Mouse (Mus musculus) testis, postnatal 14 days (tissue): Measurements from ENCODE around the gene Fmo6.
A peak's percentile ranks its signal among the peaks of the same experiment; 100 is the strongest.

ENCODE experiments used
- DNase-seq: peaks from one replicate; pipeline ENCODE4 v3.0.0; 2021; ENCODE audit warnings: low spot score

Gene Fmo6

DNA sequence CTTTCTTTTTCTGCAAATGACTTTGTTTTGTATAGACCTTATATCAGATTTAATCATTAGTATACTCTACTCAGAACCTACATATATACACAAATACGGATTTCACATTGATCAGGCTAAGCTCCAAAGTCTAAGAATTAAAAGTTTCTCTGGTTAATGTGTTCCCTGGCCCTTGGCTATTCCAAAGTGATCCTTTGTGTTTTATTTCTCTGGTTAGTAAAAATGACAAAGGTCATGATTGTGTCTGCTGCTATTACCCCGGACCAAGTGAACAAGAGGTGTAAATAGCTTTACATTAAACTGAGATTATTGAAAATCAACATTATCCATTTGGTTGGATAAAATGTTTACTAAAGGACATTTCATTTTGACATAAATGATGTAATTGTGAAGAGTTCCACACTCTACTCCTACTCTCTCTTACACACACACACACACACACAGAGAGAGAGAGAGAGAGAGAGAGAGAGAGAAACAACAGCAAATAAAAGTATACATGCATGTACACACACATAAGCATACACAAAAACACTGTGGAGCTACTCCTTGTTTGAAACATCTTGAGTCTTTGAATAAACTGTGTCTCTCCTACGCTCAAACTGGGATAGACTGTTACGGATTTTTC is 22.3 kb downstream of the Fmo6 start:
- DNase-seq: no peak

- DNase-seq: no peak
Measured at GRCm38 (mm10) chr1:162912085-162912484, 25.2 kb downstream of the Fmo6 start.

GRCm38 (mm10) chr1:162901879-162902278 is 35.4 kb downstream of the Fmo6 start:
- DNase-seq: no peak

- DNase-seq: peak; percentile 19
Measured at GRCm38 (mm10) chr1:162897838-162898811, 39.2 kb downstream of the Fmo6 start, which contains the start of gene Fmo2. TSS of gene Fmo2 (minus strand) at chr1:162898726.

DNA sequence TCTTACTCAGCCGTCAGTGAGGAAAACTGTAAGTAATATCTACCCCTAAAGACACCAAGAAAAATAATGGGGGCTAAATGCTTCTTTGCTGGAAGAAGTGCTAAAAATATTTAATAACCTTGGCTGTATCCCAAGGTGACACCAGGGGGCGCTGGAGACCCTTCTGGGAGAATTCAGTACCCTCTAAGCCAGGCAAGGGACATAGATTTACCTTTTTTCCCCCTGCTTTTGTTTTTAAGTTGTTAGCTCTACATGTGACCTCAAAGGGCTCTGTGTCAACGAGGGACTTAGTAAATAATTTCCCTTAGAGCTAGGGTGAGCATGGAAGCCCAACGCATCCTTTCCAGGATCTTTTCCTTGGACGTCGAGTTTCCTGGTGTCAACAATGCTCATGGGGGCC is 41.4 kb downstream of the Fmo6 start:
- DNase-seq: no peak

DNA sequence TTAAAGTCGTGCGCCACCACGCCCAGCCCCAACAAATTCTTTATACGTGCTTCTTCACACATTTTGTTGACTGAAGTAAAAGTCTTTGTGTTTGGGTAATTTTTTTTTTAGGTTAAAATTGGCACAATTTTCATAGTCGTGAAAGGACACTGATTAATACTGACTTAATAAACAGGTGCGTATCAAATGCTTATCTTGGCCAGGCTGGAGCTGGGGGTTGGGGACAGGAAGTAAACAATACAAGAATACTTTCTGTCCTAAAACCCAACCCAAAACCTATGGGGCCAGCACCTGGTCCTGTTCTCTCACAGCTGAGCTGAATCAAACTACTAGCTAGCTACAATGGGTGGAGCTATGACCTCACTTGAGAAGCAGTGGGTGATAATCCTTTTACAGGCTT is 44.3 kb downstream of the Fmo6 start:
- DNase-seq: no peak

DNA sequence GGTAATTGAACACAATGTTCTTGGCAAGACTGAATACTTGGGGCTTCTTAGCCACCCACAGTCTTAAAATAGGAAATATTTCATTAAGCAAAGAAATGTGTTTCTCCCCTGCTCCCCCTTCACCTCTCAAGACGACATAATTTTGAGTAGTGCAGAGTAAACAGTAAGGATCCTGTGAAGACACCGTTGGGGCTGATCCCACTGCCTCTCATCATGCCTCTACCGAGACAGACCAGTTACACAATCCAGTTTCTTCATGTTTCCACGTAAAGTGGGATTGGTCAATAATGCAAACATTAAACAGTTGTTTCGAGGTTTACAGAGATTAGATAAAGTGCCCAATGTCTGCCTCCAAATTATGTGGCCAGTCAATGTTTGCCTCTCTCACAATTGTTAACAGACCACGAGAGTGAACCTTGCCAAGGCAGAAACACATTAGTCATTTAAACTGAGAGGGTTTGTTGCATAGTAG is 45.3 kb downstream of the Fmo6 start:
- peak; percentile 19 for DNase-seq

GRCm38 (mm10) chr1:162888646-162889045 is 48.7 kb downstream of the Fmo6 start:
- no peak for DNase-seq

- no peak for DNase-seq
Measured at GRCm38 (mm10) chr1:162887644-162888043, 49.7 kb downstream of the Fmo6 start.

- no peak for DNase-seq
Measured at GRCm38 (mm10) chr1:162886138-162886816, 51.0 kb downstream of the Fmo6 start.

GRCm38 (mm10) chr1:162882681-162883080 is 54.6 kb downstream of the Fmo6 start:
- DNase-seq: no peak

- DNase-seq: peak; percentile 66
Measured at GRCm38 (mm10) chr1:162879595-162880369, 57.5 kb downstream of the Fmo6 start.

DNA sequence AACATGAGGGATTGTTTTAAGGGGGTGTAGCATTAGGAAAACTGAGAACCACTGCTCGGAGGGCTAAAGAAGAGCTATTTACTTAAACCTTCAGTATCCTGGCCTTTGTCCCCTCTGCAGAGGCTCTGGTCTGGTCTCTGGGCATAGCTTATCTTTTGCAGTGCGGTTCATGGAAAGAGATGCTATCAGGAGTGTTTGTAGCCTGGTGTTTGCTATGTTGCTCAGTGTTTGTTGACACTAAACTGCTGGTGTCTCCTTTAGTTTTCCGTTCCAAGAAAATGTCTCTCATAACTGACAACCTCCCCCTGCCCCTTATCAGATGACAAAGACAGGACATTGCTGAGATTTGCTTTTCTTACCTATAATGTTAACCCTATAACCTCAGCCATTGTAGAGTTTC is 62.2 kb downstream of the Fmo6 start:
- DNase-seq: no peak

DNA sequence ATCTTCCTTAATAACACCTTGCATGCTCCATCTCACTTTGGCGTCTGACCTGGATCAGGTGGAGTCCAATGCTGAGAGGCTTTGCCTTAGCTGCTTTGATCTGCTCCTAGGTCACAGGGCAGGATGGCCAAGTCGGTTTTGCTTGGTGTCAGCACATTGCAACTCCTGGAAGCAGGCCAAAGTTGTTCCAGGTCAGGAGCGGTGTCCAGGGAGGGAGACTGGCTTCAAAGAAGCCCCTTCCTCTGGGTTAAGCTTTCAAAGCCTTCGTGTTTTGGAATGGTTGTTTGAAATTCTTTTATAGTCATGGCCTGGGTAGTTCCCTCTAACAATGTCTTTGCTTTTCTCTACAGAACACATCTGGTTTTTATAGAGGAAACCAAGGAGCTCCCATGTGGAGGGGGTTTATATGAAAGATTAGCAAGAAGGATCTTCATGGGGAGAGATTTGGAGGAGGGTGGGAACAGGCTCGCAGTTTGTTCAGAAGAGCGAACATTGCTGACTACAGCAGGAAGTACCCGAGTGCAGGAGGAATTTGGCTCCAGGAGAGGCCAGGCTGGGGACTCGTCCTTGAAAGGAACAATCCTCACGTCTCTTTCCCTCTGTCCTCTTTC is 65.5 kb downstream of the Fmo6 start:
- DNase-seq: peak; percentile 27

GRCm38 (mm10) chr1:162870978-162871377 is 66.3 kb downstream of the Fmo6 start:
- DNase-seq: no peak

- DNase-seq: no peak
Measured at GRCm38 (mm10) chr1:162867396-162867795, 69.9 kb downstream of the Fmo6 start.
